Mouse (Mus musculus) lung, adult 2 months (tissue): ENCODE measurements at regions not wholly inside any gene's neighbourhood (a gene's known extent, or its start where the extent isn't known, plus 50 kb on each side); places are given as distances from the start of the nearest gene placed in this dataset.

Source experiments
- CTCF ChIP-seq: fragments of 200-500 bp; IDR thresholded peaks from 2 replicates; pipeline ENCODE4 v1.5.1; 2011; ENCODE audit warnings: mild to moderate bottlenecking, low read length, control low read depth; ENCODE audit not compliant: insufficient read depth
- POLR2A ChIP-seq: fragments of 200-500 bp; IDR thresholded peaks from 2 replicates; pipeline ENCODE4 v1.6.1; 2011; ENCODE audit warnings: low read depth, mild to moderate bottlenecking, control low read depth, low read length, borderline replicate concordance; ENCODE audit errors: extremely low read depth

- TF ChIP-seq CTCF = no peak
- no peak for TF ChIP-seq POLR2A
Observed at GRCm38 (mm10) chr12:16051439-16051838, 234.7 kb upstream of the Trib2 start.
